In genomic region chr8:115159711-115160374, GRCm38 (mm10) we compare ENCODE assay signal across 8 mouse cellular contexts.
A peak's percentile ranks its signal among the peaks of the same experiment; 100 is the strongest.
DNase-seq lines count a peak whose midpoint lies in the region; ATAC-seq and TF ChIP-seq lines count a peak whose summit lies in the region.

No protein-coding gene starts in this region.

- H3K36me3 ChIP-seq in limb, embryonic 14.5 days (ENCODE audit: control insufficient read depth, insufficient read depth, low read length) = no peaks in the 10 kb centered on the region
- no peaks in the 10 kb centered on the region for H3K36me3 ChIP-seq in midbrain, embryonic 12.5 days
- no peaks in the 10 kb centered on the region for H3K36me3 ChIP-seq in thymus, adult 2 months (ENCODE audit: control insufficient read depth, insufficient read depth, low read length)

- WGBS in limb, embryonic 14.5 days = 3% methylated on average over 22 of the region's 22 CpGs
- 14% methylated on average over 22 of the region's 22 CpGs for WGBS in midbrain, embryonic 12.5 days
- WGBS in thymus, adult 2 months = 1% methylated on average over 22 of the region's 22 CpGs

- intact Hi-C loops in gastrocnemius, postnatal 14 days (cut with DNase I; ENCODE audit: low total_unique reads) = no loop called here

- DNase-seq in ovary, adult 18-20 months (ENCODE audit: low spot score) = peak; percentile 18
- no peak for DNase-seq in ovary, postnatal 10 days (ENCODE audit: low spot score)
- DNase-seq in cerebellum, postnatal 10 days = peak; percentile 47 to 71
- peak; percentile 34 for DNase-seq in gastrocnemius, postnatal 14 days
- DNase-seq in induced T-regulatory cell, adult 2 months (ENCODE audit: low read depth) = peak; percentile 82
- DNase-seq in limb, embryonic 14.5 days (ENCODE audit: low spot score) = peak; percentile 84
- DNase-seq in thymus, adult 2 months = peak; percentile 35

- H3K9ac ChIP-seq in limb, embryonic 14.5 days (ENCODE audit: low read depth, low read length, severe bottlenecking) = peak overlapping the region; percentile 25; the same call in 1 of the 2 replicates
- 0 out of 2 replicates have a peak overlapping the region, but pooled peaks have one; percentile 20 for H3K9ac ChIP-seq in midbrain, embryonic 12.5 days (replicated peaks)

- H3K27ac ChIP-seq in limb, embryonic 14.5 days (replicated peaks; ENCODE audit: low read depth, low read length) = peak overlapping the region; percentile 52
- H3K27ac ChIP-seq in midbrain, embryonic 12.5 days (replicated peaks) = no peak overlapping the region
- H3K27ac ChIP-seq in thymus, adult 2 months (ENCODE audit: control insufficient read depth, insufficient read depth, low read length) = no peak overlapping the region

- peak overlapping the region; percentile 27 for H3K4me3 ChIP-seq in limb, embryonic 14.5 days (replicated peaks; ENCODE audit: low read length)
- peak overlapping the region; percentile 24 for H3K4me3 ChIP-seq in midbrain, embryonic 12.5 days
- peak overlapping the region; percentile 33 for H3K4me3 ChIP-seq in thymus, adult 2 months (ENCODE audit: control insufficient read depth, insufficient read depth, low read length)

- H3K27me3 ChIP-seq in limb, embryonic 14.5 days (ENCODE audit: control insufficient read depth, insufficient read depth, low read length) = peaks cover 24% of the 10 kb centered on the region
- peaks cover 40% of the 10 kb centered on the region for H3K27me3 ChIP-seq in midbrain, embryonic 12.5 days
- H3K27me3 ChIP-seq in thymus, adult 2 months (ENCODE audit: control insufficient read depth, insufficient read depth, low read length) = no peaks in the 10 kb centered on the region

- no peak for TF ChIP-seq CTCF in thymus, adult 2 months (IDR thresholded peaks at IDR 0.05; ENCODE audit: borderline replicate concordance, control insufficient read depth, extremely low read depth, insufficient read depth, low read length, poor library complexity)

- no peak for TF ChIP-seq POLR2A in limb, embryonic 14.5 days (IDR thresholded peaks at IDR 0.05; ENCODE audit: borderline replicate concordance, extremely low read depth, insufficient read depth, insufficient read length)
- TF ChIP-seq POLR2A in thymus, adult 2 months (IDR thresholded peaks at IDR 0.05; ENCODE audit: control insufficient read depth, extremely low read depth, insufficient read depth, low read length, poor library complexity) = no peak

- H3K4me1 ChIP-seq in limb, embryonic 14.5 days (ENCODE audit: control insufficient read depth, insufficient read depth, low read length) = peaks cover 44% of the 10 kb centered on the region
- peaks cover 33% of the 10 kb centered on the region for H3K4me1 ChIP-seq in midbrain, embryonic 12.5 days
- H3K4me1 ChIP-seq in thymus, adult 2 months (replicated peaks; ENCODE audit: control insufficient read depth, insufficient read depth, low read length) = peaks cover 9% of the 10 kb centered on the region; the same call in 1 of the 2 replicates

- H3K9me3 ChIP-seq in limb, embryonic 14.5 days (ENCODE audit: control insufficient read depth, low read length) = no peaks in the 10 kb centered on the region
- no peaks in the 10 kb centered on the region for H3K9me3 ChIP-seq in midbrain, embryonic 12.5 days

- ATAC-seq in limb, embryonic 14.5 days (ENCODE audit: low FRiP score, low read depth) = peak; percentile 62; the same call in 1 of the 2 replicates
- no peak for ATAC-seq in midbrain, embryonic 12.5 days (ENCODE audit: low FRiP score, low read depth)

- H3K4me2 ChIP-seq in limb, embryonic 14.5 days (replicated peaks; ENCODE audit: low read depth, low read length, severe bottlenecking) = peak overlapping the region; percentile 61
- H3K4me2 ChIP-seq in midbrain, embryonic 12.5 days (replicated peaks) = peak overlapping the region; percentile 53
